Mouse (Mus musculus): ENCODE measurements around the gene Zfp13. TPM values are rescaled to one million over a fixed set of nuclear protein-coding genes. Genes with fewer than 3 reads are reported as not detected.

The Zfp13 gene
- polyA plus RNA-seq, 1 experiment, result 2.9 TPM

GRCm38 (mm10) chr17:23559767-23560166, 39.5 kb downstream of the Zfp13 start:
- DNase-seq (ENCODE audit: low read depth in 1 of 2, low spot score in 2 of 2), result peak in 1 of 2 experiments; percentile 29
- WGBS, result 84% methylated on average over 11 of the region's 11 CpGs
- Histone ChIP-seq H3K4me3 (ENCODE audit: extremely low read depth, insufficient read depth, insufficient read length) (no peak overlapping the region), H3K27me3 (ENCODE audit: control insufficient read depth, insufficient read depth, low read length) (no peaks in the 10 kb centered on the region), H3K4me1 (ENCODE audit: control insufficient read depth, insufficient read depth, insufficient read length) (peaks cover 3% of the 10 kb centered on the region), H3K36me3 (ENCODE audit: control insufficient read depth, insufficient read depth, low read length) (peaks cover 27% of the 10 kb centered on the region), H3K27ac (ENCODE audit: insufficient read depth, low read length) (no peak overlapping the region)
- TF ChIP-seq POLR2A (IDR thresholded peaks at IDR 0.05; ENCODE audit: low read depth, low read length) (no peak), CTCF (IDR thresholded peaks at IDR 0.05; ENCODE audit: extremely low read depth, insufficient read depth, insufficient read length, insufficient replicate concordance) (peak; percentile 18; the same call in 1 of the 2 replicates)

GRCm38 (mm10) chr17:23555243-23555916, 43.9 kb downstream of the Zfp13 start:
- 86% methylated on average over 7 of the region's 7 CpGs for WGBS
- no peak for DNase-seq (ENCODE audit: low read depth in 1 of 2, low spot score in 2 of 2)
- Histone ChIP-seq H3K27ac (ENCODE audit: insufficient read depth, low read length) (no peak overlapping the region), H3K27me3 (ENCODE audit: control insufficient read depth, insufficient read depth, low read length) (no peaks in the 10 kb centered on the region), H3K36me3 (ENCODE audit: control insufficient read depth, insufficient read depth, low read length) (peaks cover 21% of the 10 kb centered on the region), H3K4me3 (ENCODE audit: extremely low read depth, insufficient read depth, insufficient read length) (no peak overlapping the region), H3K4me1 (ENCODE audit: control insufficient read depth, insufficient read depth, insufficient read length) (no peaks in the 10 kb centered on the region; the same call in 1 of the 2 replicates)
- TF ChIP-seq POLR2A (IDR thresholded peaks at IDR 0.05; ENCODE audit: low read depth, low read length), result no peak
- no peak for TF ChIP-seq CTCF (IDR thresholded peaks at IDR 0.05; ENCODE audit: extremely low read depth, insufficient read depth, insufficient read length, insufficient replicate concordance)

- Histone ChIP-seq H3K4me1 (ENCODE audit: control insufficient read depth, insufficient read depth, insufficient read length) (no peaks in the 10 kb centered on the region; the same call in 1 of the 2 replicates), H3K27ac (ENCODE audit: insufficient read depth, low read length) (no peak overlapping the region), H3K36me3 (ENCODE audit: control insufficient read depth, insufficient read depth, low read length) (peaks cover 19% of the 10 kb centered on the region), H3K4me3 (ENCODE audit: extremely low read depth, insufficient read depth, insufficient read length) (no peak overlapping the region), H3K27me3 (ENCODE audit: control insufficient read depth, insufficient read depth, low read length) (no peaks in the 10 kb centered on the region)
- no peak for TF ChIP-seq CTCF (IDR thresholded peaks at IDR 0.05; ENCODE audit: extremely low read depth, insufficient read depth, insufficient read length, insufficient replicate concordance)
- TF ChIP-seq POLR2A (IDR thresholded peaks at IDR 0.05; ENCODE audit: low read depth, low read length), result no peak
- no peak for DNase-seq (ENCODE audit: low read depth in 1 of 2, low spot score in 2 of 2)
Observed at GRCm38 (mm10) chr17:23554321-23554720, 45.0 kb downstream of the Zfp13 start.

GRCm38 (mm10) chr17:23553634-23554120, 45.6 kb downstream of the Zfp13 start:
- TF ChIP-seq POLR2A (IDR thresholded peaks at IDR 0.05; ENCODE audit: low read depth, low read length) (no peak), CTCF (IDR thresholded peaks at IDR 0.05; ENCODE audit: extremely low read depth, insufficient read depth, insufficient read length, insufficient replicate concordance) (no peak)
- Histone ChIP-seq H3K27ac (ENCODE audit: insufficient read depth, low read length) (no peak overlapping the region), H3K4me1 (ENCODE audit: control insufficient read depth, insufficient read depth, insufficient read length) (no peaks in the 10 kb centered on the region; the same call in 1 of the 2 replicates), H3K36me3 (ENCODE audit: control insufficient read depth, insufficient read depth, low read length) (peaks cover 14% of the 10 kb centered on the region), H3K27me3 (ENCODE audit: control insufficient read depth, insufficient read depth, low read length) (no peaks in the 10 kb centered on the region), H3K4me3 (ENCODE audit: extremely low read depth, insufficient read depth, insufficient read length) (no peak overlapping the region)
- WGBS, result 79% methylated on average over 1 of the region's 1 CpGs
- no peak for DNase-seq (ENCODE audit: low read depth in 1 of 2, low spot score in 2 of 2)

- Histone ChIP-seq H3K4me1 (ENCODE audit: control insufficient read depth, insufficient read depth, insufficient read length) (no peaks in the 10 kb centered on the region; the same call in 1 of the 2 replicates), H3K4me3 (ENCODE audit: extremely low read depth, insufficient read depth, insufficient read length) (no peak overlapping the region), H3K36me3 (ENCODE audit: control insufficient read depth, insufficient read depth, low read length) (peaks cover 12% of the 10 kb centered on the region), H3K27ac (ENCODE audit: insufficient read depth, low read length) (no peak overlapping the region), H3K27me3 (ENCODE audit: control insufficient read depth, insufficient read depth, low read length) (no peaks in the 10 kb centered on the region)
- 94% methylated on average over 8 of the region's 8 CpGs for WGBS
- DNase-seq (ENCODE audit: low read depth in 1 of 2, low spot score in 2 of 2), result no peak
- TF ChIP-seq POLR2A (IDR thresholded peaks at IDR 0.05; ENCODE audit: low read depth, low read length), result no peak
- TF ChIP-seq CTCF (IDR thresholded peaks at IDR 0.05; ENCODE audit: extremely low read depth, insufficient read depth, insufficient read length, insufficient replicate concordance), result no peak
Observed at GRCm38 (mm10) chr17:23552896-23553633, 46.2 kb downstream of the Zfp13 start.

GRCm38 (mm10) chr17:23551963-23552362, 47.3 kb downstream of the Zfp13 start:
- no peak overlapping the region for H3K27ac ChIP-seq (ENCODE audit: insufficient read depth, low read length)
- no peaks in the 10 kb centered on the region for H3K27me3 ChIP-seq (ENCODE audit: control insufficient read depth, insufficient read depth, low read length)
- no peaks in the 10 kb centered on the region for H3K4me1 ChIP-seq (ENCODE audit: control insufficient read depth, insufficient read depth, insufficient read length)
- H3K36me3 ChIP-seq (ENCODE audit: control insufficient read depth, insufficient read depth, low read length), result peaks cover 2% of the 10 kb centered on the region; the same call in 1 of the 2 replicates
- 75% methylated on average over 5 of the region's 5 CpGs for WGBS
- no peak overlapping the region for H3K4me3 ChIP-seq (ENCODE audit: extremely low read depth, insufficient read depth, insufficient read length)
- no peak for DNase-seq (ENCODE audit: low read depth in 1 of 2, low spot score in 2 of 2)
- TF ChIP-seq POLR2A (IDR thresholded peaks at IDR 0.05; ENCODE audit: low read depth, low read length), result no peak
- TF ChIP-seq CTCF (IDR thresholded peaks at IDR 0.05; ENCODE audit: extremely low read depth, insufficient read depth, insufficient read length, insufficient replicate concordance), result no peak

Measured in spleen, adult 2 months (tissue).